Mouse (Mus musculus): ENCODE measurements around the gene Epop.

Gene Epop

GRCm38 (mm10) chr11:97627556-97628302, 1.8 kb downstream of the Epop start:
- DNase-seq (ENCODE audit: low read depth, low spot score), result no peak
- peaks cover 2% of the 10 kb centered on the region; the same call in 1 of the 2 replicates for H3K27me3 ChIP-seq (ENCODE audit: control insufficient read depth, insufficient read depth, low read length, poor library complexity, severe bottlenecking)
- H3K36me3 ChIP-seq (ENCODE audit: control insufficient read depth, insufficient read depth, low read length, poor library complexity, severe bottlenecking), result no peaks in the 10 kb centered on the region

GRCm38 (mm10) chr11:97626850-97627249, 2.7 kb downstream of the Epop start:
- H3K27me3 ChIP-seq (ENCODE audit: control insufficient read depth, insufficient read depth, low read length, poor library complexity, severe bottlenecking), result peaks cover 2% of the 10 kb centered on the region; the same call in 1 of the 2 replicates
- DNase-seq (ENCODE audit: low read depth, low spot score), result no peak

GRCm38 (mm10) chr11:97626431-97626830, 3.1 kb downstream of the Epop start:
- Histone ChIP-seq H3K36me3 (ENCODE audit: control insufficient read depth, insufficient read depth, low read length, poor library complexity, severe bottlenecking) (no peaks in the 10 kb centered on the region), H3K27me3 (ENCODE audit: control insufficient read depth, insufficient read depth, low read length, poor library complexity, severe bottlenecking) (peaks cover 2% of the 10 kb centered on the region; the same call in 1 of the 2 replicates)
- no peak for DNase-seq (ENCODE audit: low read depth, low spot score)

More at GRCm38 (mm10) chr11:97626850-97627249, 2.7 kb downstream of the Epop start:
- no peaks in the 10 kb centered on the region for H3K36me3 ChIP-seq (ENCODE audit: control insufficient read depth, insufficient read depth, low read length, poor library complexity, severe bottlenecking)

DNA sequence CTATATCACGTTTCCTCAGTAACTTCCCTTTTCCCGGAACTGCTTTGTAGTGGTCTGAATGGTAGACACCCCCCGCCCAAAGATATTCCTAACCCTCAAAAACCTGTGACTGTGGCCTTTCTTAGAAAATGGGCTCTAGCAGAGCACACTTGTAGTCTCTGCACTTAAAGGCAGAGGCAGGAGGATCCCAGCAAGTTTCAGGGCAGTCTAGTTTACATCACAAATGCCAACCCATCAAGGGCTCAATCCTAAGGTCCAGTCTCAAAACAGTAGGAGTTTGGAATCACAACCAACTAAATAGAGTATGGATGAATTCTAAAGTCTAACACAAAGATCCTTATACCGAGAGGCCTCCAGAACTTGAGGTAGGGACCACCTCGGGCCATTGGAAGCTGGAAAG, 4.0 kb downstream of the Epop start:
- no peak for DNase-seq (ENCODE audit: low read depth, low spot score)
- no peaks in the 10 kb centered on the region for H3K36me3 ChIP-seq (ENCODE audit: control insufficient read depth, insufficient read depth, low read length, poor library complexity, severe bottlenecking)
- H3K27me3 ChIP-seq (ENCODE audit: control insufficient read depth, insufficient read depth, low read length, poor library complexity, severe bottlenecking), result peaks cover 2% of the 10 kb centered on the region; the same call in 1 of the 2 replicates

- H3K27me3 ChIP-seq (ENCODE audit: control insufficient read depth, insufficient read depth, low read length, poor library complexity, severe bottlenecking), result peaks cover 2% of the 10 kb centered on the region; the same call in 1 of the 2 replicates
- DNase-seq (ENCODE audit: low read depth, low spot score), result no peak
- no peaks in the 10 kb centered on the region for H3K36me3 ChIP-seq (ENCODE audit: control insufficient read depth, insufficient read depth, low read length, poor library complexity, severe bottlenecking)
Measured at GRCm38 (mm10) chr11:97623166-97623565, 6.3 kb downstream of the Epop start.

GRCm38 (mm10) chr11:97622440-97622839, 7.1 kb downstream of the Epop start:
- Histone ChIP-seq H3K27me3 (ENCODE audit: control insufficient read depth, insufficient read depth, low read length, poor library complexity, severe bottlenecking) (peaks cover 2% of the 10 kb centered on the region; the same call in 1 of the 2 replicates), H3K36me3 (ENCODE audit: control insufficient read depth, insufficient read depth, low read length, poor library complexity, severe bottlenecking) (no peaks in the 10 kb centered on the region)
- DNase-seq (ENCODE audit: low read depth, low spot score), result peak; percentile 81

- no peak for DNase-seq (ENCODE audit: low read depth, low spot score)
- no peaks in the 10 kb centered on the region for H3K36me3 ChIP-seq (ENCODE audit: control insufficient read depth, insufficient read depth, low read length, poor library complexity, severe bottlenecking)
- no peaks in the 10 kb centered on the region for H3K27me3 ChIP-seq (ENCODE audit: control insufficient read depth, insufficient read depth, low read length, poor library complexity, severe bottlenecking)
Measured at GRCm38 (mm10) chr11:97619391-97619795, 10.1 kb downstream of the Epop start.

DNA sequence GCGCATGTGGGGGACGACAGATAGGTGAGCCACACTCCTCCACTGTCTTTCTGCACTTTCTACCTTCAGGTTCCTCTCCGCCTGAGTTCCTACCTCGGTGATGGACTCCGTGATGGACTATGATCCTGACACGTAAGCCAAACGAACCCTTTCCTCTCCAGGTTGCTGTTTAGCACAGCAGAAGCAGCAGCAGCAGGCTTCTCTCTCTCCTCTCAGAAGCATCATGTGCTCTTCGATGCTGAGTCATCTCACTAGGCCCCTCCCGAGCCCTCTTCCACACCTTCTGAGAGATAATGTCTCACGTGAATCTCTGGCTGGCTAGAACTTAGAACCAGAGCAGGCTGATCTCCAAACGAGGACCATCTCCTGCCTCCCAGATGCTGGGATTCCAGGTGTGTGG, 11.1 kb downstream of the Epop start:
- no peak for DNase-seq (ENCODE audit: low read depth, low spot score)
- H3K36me3 ChIP-seq (ENCODE audit: control insufficient read depth, insufficient read depth, low read length, poor library complexity, severe bottlenecking), result no peaks in the 10 kb centered on the region
- no peaks in the 10 kb centered on the region for H3K27me3 ChIP-seq (ENCODE audit: control insufficient read depth, insufficient read depth, low read length, poor library complexity, severe bottlenecking)

GRCm38 (mm10) chr11:97615276-97615675, 14.2 kb downstream of the Epop start:
- no peak for DNase-seq (ENCODE audit: low read depth, low spot score)
- no peaks in the 10 kb centered on the region for H3K36me3 ChIP-seq (ENCODE audit: control insufficient read depth, insufficient read depth, low read length, poor library complexity, severe bottlenecking)
- H3K27me3 ChIP-seq (ENCODE audit: control insufficient read depth, insufficient read depth, low read length, poor library complexity, severe bottlenecking), result no peaks in the 10 kb centered on the region

DNA sequence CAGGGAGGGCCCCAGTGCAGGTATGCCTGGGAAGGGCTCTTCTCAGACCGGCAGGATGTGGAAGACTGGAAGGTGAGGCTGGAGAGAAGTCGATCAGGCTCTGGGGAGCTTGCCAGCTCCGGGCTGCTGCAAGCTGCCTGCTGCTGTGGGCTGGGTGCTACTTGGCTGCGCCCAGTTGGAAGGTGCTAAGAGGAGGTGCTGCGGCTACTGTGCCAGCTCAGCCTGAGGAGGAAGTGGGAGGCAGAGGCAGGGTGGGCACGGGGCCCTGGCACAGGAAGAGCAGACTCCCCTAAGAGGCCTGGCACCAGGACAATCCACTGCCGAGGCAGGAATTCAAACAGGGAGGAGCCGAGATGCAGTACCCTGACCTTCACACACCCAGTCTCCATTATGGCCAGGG, 18.4 kb downstream of the Epop start:
- H3K36me3 ChIP-seq (ENCODE audit: control insufficient read depth, insufficient read depth, low read length, poor library complexity, severe bottlenecking), result no peaks in the 10 kb centered on the region
- no peak for DNase-seq (ENCODE audit: low read depth, low spot score)
- no peaks in the 10 kb centered on the region for H3K27me3 ChIP-seq (ENCODE audit: control insufficient read depth, insufficient read depth, low read length, poor library complexity, severe bottlenecking)

- Histone ChIP-seq H3K36me3 (ENCODE audit: control insufficient read depth, insufficient read depth, low read length, poor library complexity, severe bottlenecking) (no peaks in the 10 kb centered on the region), H3K27me3 (ENCODE audit: control insufficient read depth, insufficient read depth, low read length, poor library complexity, severe bottlenecking) (no peaks in the 10 kb centered on the region)
- DNase-seq (ENCODE audit: low read depth, low spot score), result no peak
Measured at GRCm38 (mm10) chr11:97609743-97610142, 19.8 kb downstream of the Epop start.

GRCm38 (mm10) chr11:97608933-97609332, 20.6 kb downstream of the Epop start:
- Histone ChIP-seq H3K27me3 (ENCODE audit: control insufficient read depth, insufficient read depth, low read length, poor library complexity, severe bottlenecking) (no peaks in the 10 kb centered on the region), H3K36me3 (ENCODE audit: control insufficient read depth, insufficient read depth, low read length, poor library complexity, severe bottlenecking) (no peaks in the 10 kb centered on the region)
- DNase-seq (ENCODE audit: low read depth, low spot score), result no peak

DNA sequence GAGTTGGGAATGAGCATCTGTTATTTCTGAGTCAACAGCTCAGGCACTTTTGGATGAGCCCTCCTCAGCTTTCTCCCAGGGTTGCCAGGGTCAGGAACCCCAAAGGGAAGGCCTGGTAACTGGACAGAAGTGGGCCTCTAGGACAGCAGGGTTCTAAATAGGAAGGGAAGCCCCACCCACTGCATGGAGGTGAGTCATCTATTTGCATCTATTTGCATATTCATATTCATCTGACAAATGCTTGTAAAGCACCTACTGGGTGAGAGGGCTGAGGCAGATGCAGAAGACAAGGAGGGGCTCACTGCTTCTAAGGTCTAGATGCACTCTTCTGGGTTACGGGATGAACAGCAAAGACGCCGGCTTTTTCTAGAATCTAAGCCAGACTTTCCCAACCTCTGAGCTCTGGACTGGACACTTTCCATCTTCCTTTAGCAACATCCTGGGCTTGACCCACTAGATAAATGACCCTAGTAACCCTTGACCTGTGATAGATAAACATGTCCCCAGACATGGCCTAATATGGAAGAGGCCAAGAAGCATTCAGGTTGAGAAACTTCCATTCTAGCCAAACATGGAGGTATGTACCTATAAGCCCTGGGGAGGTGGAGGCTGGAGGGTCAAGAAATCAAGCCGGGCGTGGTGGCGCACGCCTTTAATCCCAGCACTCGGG, 22.3 kb downstream of the Epop start:
- DNase-seq (ENCODE audit: low read depth, low spot score), result no peak
- Histone ChIP-seq H3K36me3 (ENCODE audit: control insufficient read depth, insufficient read depth, low read length, poor library complexity, severe bottlenecking) (no peaks in the 10 kb centered on the region), H3K27me3 (ENCODE audit: control insufficient read depth, insufficient read depth, low read length, poor library complexity, severe bottlenecking) (no peaks in the 10 kb centered on the region)

DNA sequence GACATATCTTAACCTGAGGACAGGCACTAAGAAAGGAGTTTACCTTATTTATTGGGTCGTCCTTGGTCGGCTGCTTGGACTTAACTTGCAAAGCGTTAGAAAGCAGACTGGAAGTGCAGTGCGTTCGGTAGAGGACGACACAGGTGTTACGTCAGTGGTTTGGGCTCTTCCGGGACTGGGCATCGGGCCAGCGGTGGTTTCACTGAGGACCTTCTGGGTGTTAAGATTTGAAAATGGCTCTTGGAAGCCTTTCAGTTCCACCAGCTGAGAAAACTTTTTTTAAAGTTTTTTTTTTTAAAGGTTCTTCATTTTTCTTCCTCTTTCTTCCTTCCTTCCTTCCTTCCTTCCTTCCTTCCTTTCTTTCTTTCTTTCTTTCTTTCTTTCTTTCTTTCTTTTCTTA, 25.6 kb downstream of the Epop start:
- Histone ChIP-seq H3K27me3 (ENCODE audit: control insufficient read depth, insufficient read depth, low read length, poor library complexity, severe bottlenecking) (no peaks in the 10 kb centered on the region), H3K36me3 (ENCODE audit: control insufficient read depth, insufficient read depth, low read length, poor library complexity, severe bottlenecking) (no peaks in the 10 kb centered on the region)
- peak; percentile 43 for DNase-seq (ENCODE audit: low read depth, low spot score)

GRCm38 (mm10) chr11:97602223-97602622, 27.3 kb downstream of the Epop start:
- Histone ChIP-seq H3K27me3 (ENCODE audit: control insufficient read depth, insufficient read depth, low read length, poor library complexity, severe bottlenecking) (no peaks in the 10 kb centered on the region; the same call in 1 of the 2 replicates), H3K36me3 (ENCODE audit: control insufficient read depth, insufficient read depth, low read length, poor library complexity, severe bottlenecking) (no peaks in the 10 kb centered on the region)
- DNase-seq (ENCODE audit: low read depth, low spot score), result no peak

Data from splenic B cell, adult 2 months (primary cell).